Mouse (Mus musculus) cerebellum, adult (tissue): Measurements from ENCODE around the gene BC005537.

ENCODE experiments used
- ATAC-seq: cut with Nextera tagmentation; 2 replicates; pipeline ENCODE4 v1.9.2; 2017; ENCODE audit warnings: mild to moderate bottlenecking, moderate library complexity, mixed read lengths; ENCODE audit not compliant: insufficient number of reproducible peaks, low FRiP score, low TSS enrichment

The BC005537 gene

DNA sequence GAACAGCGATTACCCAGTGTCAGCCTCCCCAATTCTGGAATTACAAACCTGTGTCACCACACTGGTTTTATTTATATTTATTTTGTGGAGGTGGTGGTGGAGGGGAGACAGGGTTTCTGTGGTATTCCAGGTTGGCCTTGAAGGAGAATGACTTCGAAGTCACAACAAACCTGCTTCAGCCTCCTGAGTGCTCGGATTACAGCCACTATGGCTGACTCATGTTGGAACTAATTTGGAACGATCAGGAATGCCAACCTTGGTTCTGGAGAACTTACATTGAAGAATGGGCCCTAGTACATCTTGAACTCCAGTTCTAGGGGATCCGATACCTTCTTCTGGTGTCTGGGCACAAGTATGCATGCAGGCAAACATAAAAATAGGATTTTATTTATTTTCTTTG lies 2.1 kb upstream of the BC005537 start:
- ATAC-seq = no peak

GRCm38 (mm10) chr13:24799925-24800673 lies 1.4 kb upstream of the BC005537 start:
- peak; percentile 47 for ATAC-seq

DNA sequence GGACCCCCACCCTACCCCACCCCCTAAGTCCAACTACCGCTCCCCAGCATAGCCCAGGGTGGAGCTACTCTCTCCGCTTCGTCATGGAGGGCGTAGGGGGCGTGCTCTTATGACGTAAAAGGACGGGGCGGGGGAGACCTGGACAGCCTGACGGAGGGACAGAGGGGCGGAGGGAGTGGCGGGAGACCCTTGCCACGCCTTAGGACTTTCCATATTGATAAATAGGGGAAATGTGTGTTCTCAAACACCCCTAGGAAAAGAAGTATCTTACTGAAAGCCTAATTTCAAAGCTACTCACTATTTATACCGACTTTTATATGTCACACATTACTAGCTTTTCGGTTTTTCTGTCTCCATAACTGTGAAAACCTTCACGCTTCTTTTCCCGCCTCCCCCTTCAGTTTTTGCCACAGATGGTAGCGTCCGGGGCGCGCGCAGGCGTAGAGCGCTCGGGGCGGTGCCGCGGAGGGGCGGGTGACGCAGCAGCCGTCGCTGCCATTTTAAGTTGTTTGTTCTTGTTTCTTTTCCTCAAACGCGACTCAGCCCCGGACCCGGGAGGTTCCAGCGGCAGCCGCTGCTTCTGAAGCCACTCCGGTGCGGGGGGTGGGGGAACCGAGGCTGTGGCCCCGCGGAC lies 666 bp upstream of the BC005537 start:
- ATAC-seq = peak; percentile 87

DNA sequence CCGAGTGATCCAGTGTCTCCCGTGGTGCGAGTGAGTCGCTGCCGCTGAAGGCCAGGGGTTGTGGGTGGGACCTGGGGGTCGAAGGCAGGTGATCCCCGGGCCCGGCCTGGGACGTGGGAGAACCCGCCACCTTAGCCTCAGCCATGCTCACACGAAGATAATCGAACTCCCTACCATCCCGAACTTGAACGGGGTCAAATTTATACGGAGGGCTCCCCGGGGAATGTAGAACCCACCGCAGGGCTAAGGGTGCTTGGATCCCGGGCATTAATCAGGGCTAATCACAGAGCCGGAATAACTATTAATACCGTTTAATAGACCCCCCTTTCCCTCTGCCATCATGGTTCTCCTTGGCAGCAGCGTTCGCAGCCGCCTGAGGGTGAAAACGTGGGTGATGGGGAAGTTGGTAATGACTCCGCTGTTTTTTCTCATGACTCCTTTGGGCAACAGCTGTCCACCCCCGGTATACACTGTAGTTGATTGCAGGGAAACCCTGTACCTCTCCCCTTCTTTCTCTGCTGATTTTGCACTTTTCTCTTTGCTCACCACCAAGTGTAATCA lies 754 bp downstream of the BC005537 start:
- no peak for ATAC-seq

DNA sequence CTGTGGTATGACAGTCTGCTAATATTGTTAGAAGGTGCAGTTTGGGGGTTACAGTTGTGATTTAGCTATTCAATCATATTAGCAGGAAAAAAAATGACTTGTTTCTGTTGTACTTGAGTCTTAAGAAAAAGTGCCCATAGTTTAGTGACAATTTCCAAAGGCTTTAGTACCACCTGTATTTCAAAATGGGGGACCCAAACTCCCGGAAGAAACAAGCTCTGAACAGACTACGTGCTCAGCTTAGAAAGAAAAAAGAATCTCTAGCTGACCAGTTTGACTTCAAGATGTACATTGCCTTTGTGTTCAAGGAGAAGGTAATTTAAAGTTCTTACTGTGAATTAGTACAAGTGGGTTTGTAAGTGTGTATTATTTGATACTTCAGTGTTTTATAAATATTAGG lies 1.7 kb downstream of the BC005537 start:
- ATAC-seq = no peak

GRCm38 (mm10) chr13:24806079-24806478 lies 4.6 kb downstream of the BC005537 start:
- ATAC-seq = no peak

DNA sequence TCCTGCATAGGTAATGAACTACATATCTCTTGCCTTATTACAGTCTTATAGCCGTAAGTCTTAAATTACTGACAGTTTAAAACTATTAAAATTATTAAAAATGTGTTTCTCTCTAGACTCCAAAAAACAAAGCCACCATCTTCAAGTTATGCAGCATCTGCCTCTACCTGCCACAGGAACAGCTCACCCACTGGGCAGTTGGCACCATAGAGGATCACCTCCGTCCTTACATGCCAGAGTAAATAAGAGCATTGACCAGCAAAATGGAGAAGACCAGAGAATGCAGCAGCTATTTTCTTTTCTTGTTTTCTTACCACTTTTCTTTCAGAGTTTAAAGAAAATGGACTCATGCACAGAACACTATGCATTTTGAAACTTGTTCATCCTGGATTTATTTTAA lies 11.1 kb downstream of the BC005537 start:
- no peak for ATAC-seq

DNA sequence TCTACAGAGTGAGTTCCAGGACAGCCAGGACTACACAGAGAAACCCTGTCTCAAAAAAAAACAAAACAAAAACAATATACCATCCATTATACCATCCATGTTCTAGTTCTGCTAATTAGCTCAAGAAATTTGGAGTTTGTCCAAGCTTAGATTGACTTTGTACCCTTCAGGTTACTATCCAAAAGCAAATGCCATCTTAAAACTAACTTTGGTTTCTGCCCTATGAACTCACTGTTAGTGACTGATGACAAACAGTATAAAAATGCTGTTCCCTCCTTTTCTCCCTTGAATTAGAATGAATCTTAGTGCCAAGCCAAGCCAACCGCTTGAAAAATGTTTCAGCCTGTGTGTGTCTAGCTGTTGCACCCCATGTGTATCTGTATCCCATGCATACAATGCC lies 13.2 kb downstream of the BC005537 start:
- ATAC-seq = no peak

DNA sequence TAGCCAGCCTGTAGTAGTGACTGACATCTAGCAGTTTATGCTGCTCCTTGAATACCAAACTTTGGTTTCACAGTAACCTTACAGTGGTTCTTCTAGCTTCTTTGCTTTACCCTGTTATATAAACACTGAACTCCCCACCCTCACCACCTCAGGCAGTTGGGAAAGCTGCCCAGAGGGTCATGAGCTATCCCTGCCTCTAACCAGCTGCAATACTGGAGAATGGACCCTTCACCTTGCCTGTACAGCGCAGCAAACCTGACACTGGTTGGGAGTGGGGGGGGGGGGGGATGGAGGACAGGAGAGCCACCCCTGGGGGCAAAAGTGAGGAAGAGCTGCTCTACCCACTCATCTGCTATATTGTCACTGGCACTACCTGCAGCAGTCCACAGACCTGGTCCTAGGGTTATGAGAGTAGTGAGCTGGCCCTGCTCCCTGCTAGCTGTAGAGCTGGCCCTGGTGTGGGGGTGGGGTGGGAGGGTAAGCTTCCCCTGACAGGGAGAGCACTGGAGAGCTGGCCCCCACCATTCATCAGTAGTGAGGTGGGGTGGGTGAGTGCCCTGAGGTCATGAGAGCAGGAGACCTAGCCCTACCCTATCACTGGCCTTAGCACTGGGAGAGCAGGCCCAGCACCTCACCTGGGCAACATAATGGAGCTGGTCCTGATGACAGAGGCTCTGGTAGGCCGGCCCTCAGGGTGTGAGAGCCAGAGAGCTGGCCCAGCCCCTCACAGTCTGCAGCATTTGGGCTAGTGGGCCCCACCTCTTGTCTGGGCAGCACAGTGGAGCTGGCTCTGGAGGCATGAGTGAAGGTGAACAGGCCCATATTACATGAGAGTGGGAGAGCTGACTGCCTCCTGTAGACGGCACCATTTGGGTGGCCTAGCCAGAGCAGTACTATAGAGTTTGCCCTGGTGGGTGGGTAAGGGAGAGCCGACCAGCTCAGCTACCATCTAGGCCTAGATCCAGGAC lies 15.0 kb downstream of the BC005537 start:
- peak; percentile 22; the same call in 1 of the 2 replicates for ATAC-seq

DNA sequence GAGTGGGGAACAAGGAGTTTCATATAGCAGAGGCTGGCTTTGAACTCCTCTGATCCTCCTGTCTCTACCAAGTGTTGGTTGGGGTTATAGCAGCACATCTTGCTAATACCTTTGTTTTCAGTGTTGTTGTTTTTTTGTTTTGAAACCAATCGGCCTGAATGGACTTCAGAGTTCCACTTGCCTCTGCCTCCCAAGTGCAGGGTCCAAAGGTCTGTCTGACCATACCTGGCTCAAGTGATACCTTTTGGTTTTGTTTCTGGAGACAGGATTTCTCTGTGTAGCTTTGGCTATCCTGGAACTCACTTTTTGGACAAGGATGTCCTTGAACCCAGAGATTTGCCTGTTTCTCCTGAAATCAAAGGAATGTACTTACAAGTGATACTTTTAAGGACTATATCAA lies 18.5 kb downstream of the BC005537 start:
- ATAC-seq = no peak

GRCm38 (mm10) chr13:24822663-24823343 lies 21.3 kb downstream of the BC005537 start:
- no peak for ATAC-seq

DNA sequence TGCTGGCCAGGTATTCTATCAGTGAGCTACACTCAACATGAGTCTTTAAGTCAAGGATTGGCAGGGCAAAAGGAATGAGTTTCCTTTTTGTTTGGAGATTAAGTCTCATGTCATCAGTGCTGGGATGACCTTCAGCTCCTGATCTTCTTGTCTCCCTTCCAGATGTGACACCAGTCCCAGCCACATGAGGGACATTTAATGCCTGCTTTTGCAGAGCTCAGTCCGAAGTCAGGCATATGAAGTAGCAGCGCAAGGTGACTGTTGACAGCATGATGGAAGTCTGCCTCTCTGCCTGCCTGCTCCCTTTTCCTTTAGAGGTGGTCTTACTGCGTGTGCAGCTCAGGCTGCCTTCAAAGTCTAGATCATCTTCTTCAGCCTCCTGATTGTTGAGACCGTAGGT lies 23.2 kb downstream of the BC005537 start:
- ATAC-seq = no peak

- ATAC-seq = 0 out of 2 replicates have a peak, but pooled peaks have one; percentile 56
Measured at GRCm38 (mm10) chr13:24825587-24825986, 24.1 kb downstream of the BC005537 start.

DNA sequence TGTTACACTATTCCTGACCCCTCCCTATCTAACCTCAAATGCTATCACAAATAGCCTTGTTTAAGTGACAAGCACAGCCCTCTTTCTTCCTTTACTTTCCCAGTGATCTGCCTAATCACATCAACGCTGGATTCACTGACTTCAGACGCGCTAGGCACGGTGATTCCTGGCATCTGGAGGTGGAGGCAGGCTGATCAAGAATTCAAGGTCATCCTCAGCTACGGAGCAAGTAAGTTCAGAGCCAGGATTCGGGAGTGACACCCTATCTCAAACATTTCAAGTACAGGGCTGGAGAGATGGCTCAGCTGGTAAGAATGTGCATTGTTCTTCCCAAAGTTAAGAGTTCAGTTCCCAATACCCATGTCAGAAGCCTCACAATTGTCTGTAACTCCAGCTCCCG lies 24.7 kb downstream of the BC005537 start:
- no peak for ATAC-seq

DNA sequence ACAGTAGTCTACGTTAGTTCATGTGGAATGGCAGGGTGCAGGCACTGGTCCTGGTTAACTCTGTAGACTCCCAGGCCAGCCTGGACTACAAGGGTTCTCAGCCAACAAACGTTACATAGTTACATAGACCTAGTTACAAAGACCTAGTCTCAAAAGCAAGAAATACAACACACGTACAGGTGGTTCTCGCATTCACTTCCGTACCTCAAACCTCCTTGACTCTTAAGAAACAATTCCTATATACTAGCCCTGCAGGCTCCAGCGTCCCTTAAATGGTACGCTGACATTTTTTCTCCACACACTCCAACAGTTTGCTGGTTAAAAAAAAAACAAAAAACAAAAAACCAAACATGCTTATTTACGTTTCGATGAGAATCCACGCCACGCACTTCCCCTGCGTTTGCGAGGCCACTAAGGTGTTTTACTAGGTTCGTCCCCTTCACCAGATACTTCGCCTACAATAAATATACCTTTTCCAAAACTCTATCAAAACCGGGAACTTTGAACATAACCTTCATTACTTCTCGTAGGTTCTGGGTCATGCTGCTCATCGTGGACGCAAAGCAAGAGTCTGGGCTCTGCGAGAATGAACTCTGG lies 29.4 kb downstream of the BC005537 start:
- ATAC-seq = no peak

- peak; percentile 93 for ATAC-seq
Measured at GRCm38 (mm10) chr13:24831353-24832130, 30.1 kb downstream of the BC005537 start, which contains the start of the genes Acot13 and Tdp2. Gene Acot13, minus strand, starts transcription at chr13:24831540. Gene Tdp2, plus strand, starts transcription at chr13:24831679.

DNA sequence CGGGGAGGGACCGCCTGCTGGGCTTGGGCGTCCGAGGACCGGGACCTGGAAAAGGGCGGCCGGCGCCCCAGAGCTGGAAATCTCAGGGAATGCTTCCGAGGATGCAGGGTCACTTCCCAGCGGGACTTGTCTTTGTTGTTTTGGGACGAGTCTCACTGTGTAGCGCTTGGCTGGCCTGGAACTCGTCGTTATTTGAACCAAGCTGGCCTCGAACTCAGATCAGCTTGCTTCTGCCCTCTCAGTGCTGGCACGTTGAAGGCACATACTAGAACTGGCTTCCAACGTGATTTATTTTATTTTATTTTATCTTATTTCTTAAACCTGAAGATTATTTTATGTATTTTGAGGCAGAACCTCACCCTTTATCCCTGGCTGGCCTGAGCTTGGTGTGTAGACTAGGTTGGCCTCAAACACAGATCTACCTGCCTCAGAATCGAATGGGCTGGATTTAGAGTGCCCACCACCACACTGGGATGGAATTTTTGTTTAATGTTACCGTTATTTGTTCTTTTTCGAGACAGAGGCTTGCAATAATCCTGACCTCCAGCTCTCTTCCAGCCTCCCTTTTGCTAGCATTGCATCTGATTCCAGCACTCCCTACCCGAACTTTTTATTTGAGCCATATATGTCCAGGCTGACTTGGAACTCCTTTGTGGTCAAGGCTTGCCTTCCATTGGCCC lies 30.8 kb downstream of the BC005537 start:
- ATAC-seq = no peak

GRCm38 (mm10) chr13:24832811-24833155 lies 31.3 kb downstream of the BC005537 start:
- no peak for ATAC-seq
